Mouse (Mus musculus): ENCODE results near the gene Utp3.
A peak's percentile ranks its signal among the peaks of the same experiment; 100 is the strongest.

Gene Utp3

GRCm38 (mm10) chr5:88574829-88575228 lies 20.6 kb downstream of the Utp3 start:
- DNase-seq, result no peak

DNA sequence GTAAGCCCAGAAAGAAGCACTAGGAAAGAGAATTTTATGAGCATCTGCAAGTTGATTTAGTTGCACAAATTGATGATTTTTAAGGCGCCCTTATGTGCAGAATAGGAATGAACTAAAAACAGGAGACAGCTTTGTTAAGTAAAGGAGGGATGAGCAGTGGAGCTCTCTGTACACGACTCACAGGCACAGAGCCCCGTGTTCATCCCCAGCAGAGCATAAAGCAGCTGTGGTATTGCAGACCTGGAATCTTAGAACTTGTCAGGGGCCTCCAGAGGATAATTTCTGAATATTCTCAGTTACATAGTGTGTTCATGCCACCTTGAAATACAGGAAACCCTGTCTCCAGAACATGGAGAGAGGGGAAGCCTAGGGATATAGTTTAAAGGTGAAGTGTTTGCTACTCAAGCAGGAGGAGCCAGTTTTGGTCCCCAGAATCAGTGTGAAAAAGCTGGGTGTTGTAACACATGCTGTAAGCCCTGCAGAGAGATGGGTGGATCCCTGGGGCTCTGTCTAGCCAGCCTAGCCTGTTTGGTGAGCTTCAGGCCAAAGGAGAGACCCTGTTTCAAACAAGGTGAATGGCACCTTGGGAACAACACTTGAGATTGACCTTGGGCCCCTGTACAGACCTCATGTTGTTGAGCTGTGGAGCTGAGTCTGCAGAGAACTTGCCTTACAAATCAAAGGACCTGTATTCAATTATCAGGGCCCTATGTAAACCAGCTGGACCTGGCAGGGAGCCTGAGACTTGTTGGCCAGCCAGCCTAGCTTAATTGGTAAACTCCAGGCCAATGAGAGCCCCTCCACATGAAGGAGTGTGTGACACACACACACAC lies 21.5 kb downstream of the Utp3 start:
- no peak for DNase-seq

- DNase-seq, result no peak
Observed at GRCm38 (mm10) chr5:88580681-88581080, 26.4 kb downstream of the Utp3 start.

- DNase-seq, result no peak
Observed at GRCm38 (mm10) chr5:88581343-88581742, 27.1 kb downstream of the Utp3 start.

- DNase-seq, result peak; percentile 81
Observed at GRCm38 (mm10) chr5:88583271-88584031, 29.2 kb downstream of the Utp3 start.

GRCm38 (mm10) chr5:88584061-88584460 lies 29.8 kb downstream of the Utp3 start:
- DNase-seq, result peak; percentile 56

GRCm38 (mm10) chr5:88586407-88587174 lies 32.3 kb downstream of the Utp3 start:
- DNase-seq, result peak; percentile 74

DNA sequence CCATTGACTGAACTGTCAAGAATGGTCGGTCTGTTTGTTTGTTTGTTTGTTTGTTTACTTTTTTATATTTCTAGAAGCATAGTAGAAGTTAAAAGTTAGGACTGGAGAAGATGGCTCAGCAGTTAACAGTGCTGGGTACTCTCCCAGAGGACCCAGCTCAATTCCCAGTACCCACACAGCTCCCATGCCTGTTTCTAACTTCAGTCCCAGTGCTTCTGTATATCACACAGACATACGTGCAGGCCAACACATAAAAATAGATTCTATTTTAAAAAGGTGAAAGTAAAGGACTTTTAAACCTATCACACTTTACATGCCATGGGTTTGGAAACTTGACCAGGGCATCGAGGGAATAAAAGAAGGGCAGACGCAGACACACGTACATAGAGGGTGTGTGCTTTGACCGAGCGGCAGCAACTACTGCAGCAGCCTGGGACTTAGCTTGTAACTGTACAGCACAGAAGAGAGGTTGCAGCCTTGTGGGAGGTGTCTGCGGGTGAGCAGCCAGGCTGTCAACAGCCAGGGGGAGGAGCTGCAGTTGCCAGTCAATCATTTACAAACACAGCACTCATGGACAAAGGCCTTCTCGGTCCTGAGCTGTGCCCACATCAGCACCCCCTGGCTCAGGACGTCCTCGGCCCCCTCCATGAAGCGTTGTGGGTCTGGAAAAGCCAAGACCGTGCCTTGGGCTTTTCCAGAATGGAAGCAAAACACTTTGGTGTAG lies 33.1 kb downstream of the Utp3 start:
- DNase-seq, result no peak

DNA sequence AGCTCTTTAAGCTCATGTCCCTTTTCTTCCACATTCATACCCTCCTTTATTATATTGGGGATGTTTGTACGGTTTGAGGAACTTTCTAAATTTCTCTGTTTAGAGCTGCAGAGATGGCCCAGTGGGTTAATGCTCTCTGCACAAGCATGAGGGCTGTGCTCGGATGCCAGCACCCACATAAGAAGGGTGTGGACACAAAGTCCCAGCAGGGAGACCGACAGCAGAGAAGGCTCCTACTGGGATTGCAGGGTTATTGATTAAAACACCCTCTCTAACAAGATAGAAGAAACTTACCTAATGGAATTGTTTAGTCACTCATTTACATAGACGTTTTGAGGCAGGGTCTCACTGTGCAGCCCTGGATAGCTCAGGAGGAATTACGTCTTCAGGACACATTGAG lies 34.2 kb downstream of the Utp3 start:
- no peak for DNase-seq

- DNase-seq, result no peak
Observed at GRCm38 (mm10) chr5:88593421-88594172, 39.3 kb downstream of the Utp3 start.

GRCm38 (mm10) chr5:88594173-88594569 lies 39.9 kb downstream of the Utp3 start:
- no peak for DNase-seq

GRCm38 (mm10) chr5:88595537-88596455 lies 41.5 kb downstream of the Utp3 start:
- no peak for DNase-seq

GRCm38 (mm10) chr5:88598961-88599360 lies 44.7 kb downstream of the Utp3 start:
- no peak for DNase-seq

GRCm38 (mm10) chr5:88602030-88602429 lies 47.8 kb downstream of the Utp3 start:
- DNase-seq, result no peak

DNA sequence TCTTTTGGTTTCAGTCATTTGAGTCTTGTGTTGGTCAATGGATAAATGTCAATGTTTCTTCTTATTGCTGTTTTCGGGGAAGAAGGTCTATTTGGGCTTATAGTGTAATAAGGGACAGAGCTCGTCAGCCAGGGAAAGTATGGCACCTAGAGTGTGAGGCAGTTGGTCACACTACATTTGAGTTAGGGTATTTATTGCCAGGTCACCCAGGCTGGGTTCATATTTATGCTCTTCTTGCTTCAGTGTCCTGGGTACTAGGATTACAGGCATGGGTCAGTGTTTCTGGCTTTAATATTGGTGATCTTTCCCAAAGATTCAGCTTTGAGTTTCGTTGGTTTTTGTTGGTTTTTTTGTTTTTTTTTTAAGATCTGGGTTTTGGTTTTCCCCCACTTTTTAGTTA lies 48.5 kb downstream of the Utp3 start:
- no peak for DNase-seq

DNA sequence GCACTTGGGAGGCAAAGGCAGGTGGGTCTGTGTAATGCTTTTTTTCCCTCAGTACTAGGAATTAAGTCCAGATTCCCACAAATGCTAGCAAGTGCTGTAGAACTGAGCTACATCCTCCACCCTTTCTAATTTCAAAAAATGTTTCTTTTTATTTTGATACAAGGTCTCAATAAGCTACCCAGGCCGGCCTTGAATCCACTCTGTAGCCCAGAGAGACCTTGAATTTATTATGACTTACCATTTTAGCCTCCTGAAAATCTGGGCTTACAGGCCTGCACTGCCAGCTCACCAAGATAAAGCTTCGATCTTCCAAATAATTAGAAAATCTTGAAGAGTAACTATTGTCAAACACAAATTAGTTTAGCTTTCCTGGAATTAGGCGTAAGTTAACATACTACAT lies 49.8 kb downstream of the Utp3 start:
- DNase-seq, result no peak

GRCm38 (mm10) chr5:88604641-88605358 lies 50.5 kb downstream of the Utp3 start:
- no peak for DNase-seq
